Mouse (Mus musculus) ovary, postnatal 14 days (tissue): ENCODE measurements around the gene Nacc1.
A peak's percentile ranks its signal among the peaks of the same experiment; 100 is the strongest.

Experiments used
- DNase-seq: peaks from one replicate; pipeline ENCODE4 v3.0.0; 2022; ENCODE audit warnings: low spot score

Nacc1 gene

GRCm38 (mm10) chr8:84687705-84688100, at the start of gene Nacc1:
Nacc1 (minus strand) TSS chr8:84687862.
- DNase-seq: peak; percentile 78

DNA sequence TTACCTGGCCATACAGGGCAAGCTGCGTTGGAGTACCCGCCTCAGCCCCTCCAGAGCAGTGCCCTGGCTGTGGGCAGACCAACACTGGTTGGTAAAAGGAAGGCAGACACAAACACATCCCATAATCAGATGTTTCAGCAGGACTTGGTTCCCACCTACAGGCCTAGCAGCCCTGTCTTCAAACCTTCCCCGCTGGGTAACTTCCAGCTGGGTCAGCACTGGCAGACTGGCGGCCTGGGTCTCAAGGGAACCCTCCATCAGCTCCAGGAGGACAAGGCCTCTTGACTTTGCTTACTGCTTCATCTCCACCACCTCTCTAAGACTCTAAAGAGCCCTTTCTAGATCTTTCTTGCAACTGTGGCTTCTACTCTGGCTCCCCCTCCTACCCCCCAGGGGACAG, 48.9 kb upstream of the Nacc1 start:
- no peak for DNase-seq

DNA sequence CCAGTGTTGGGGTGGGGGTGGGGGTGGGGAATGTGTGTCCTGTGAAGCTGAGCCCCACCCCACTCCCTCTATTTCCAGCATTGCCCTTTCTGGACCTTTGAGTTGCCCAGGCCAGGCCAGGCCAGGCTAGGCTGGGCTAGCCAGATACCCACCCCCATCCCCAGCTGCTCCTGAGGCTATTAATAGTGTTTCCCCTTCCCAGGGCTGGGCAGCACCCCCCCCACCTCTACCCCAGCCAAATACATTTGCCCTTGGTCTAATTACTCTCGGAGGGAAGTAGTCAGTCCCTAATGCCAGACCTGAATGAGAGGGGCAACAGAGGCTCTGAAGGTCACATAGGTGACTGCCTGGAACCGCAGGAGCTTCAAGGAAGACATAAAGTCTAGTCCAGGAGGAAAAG, 47.9 kb upstream of the Nacc1 start:
- no peak for DNase-seq

DNA sequence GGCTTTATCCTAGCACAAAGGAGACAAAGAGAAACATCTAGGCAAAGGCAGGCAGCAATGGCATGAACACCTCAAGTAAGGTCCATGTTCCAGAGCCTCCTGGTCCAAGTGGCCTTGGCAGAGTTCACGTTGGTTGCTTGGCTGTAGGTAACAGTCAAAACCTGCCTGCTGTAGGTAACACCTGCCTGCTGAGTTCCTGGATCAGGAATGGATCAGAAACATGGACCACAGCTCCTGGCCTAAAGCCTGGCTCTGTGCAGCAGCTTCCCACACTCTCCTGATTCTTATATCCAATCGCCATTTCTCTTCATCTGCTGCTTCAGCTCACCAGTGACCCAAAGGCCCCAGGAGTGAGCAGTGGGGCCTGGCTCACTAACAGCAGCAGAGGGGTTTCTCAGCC, 47.0 kb upstream of the Nacc1 start:
- no peak for DNase-seq

DNA sequence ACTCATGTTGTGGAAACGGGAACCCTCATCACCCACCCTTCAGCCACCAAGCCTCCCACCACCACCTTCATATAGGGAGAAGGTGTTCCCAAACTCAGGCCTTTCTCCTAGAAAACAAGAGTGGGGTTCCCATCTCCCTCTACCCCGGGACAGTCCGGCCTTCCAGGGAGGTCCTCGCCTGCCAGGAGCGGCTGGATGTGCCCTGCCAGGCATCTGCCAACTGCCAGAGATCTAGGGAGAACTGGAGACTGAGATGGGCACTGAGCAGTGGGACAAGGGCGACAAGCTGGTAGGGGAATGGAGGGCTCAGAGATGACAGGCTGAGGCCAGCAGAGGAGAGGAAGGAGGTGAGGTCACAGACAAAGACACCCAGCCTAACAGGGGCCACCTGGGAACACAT, 46.3 kb upstream of the Nacc1 start:
- DNase-seq: no peak

- DNase-seq: no peak
Measured at GRCm38 (mm10) chr8:84732996-84733395, 45.3 kb upstream of the Nacc1 start.

GRCm38 (mm10) chr8:84732545-84732944, 44.9 kb upstream of the Nacc1 start:
- no peak for DNase-seq

GRCm38 (mm10) chr8:84731371-84732177, 43.9 kb upstream of the Nacc1 start:
- no peak for DNase-seq

- no peak for DNase-seq
Measured at GRCm38 (mm10) chr8:84730541-84731370, 43.1 kb upstream of the Nacc1 start.

DNA sequence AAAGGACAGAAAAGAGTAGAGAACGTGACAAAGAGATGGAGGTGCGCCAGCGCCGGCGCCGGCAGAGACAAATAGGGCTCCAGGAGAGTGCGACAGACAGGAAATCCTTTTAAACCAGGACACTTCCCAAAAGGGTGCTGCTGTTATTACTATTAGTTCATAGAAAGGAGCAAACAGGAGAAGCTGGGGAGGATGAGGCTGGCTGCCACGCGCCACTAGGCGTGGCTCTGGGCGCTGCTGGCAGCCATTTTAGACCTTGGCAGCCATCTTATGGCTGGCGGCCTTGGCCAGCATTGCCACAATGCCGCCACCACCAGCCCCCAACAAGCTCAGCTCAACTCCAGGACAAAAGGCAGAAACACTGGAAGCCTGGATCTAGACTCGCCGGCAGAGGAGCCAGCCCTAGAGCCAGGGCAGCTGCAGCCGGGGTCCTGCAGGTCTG, 42.3 kb upstream of the Nacc1 start:
- no peak for DNase-seq

DNA sequence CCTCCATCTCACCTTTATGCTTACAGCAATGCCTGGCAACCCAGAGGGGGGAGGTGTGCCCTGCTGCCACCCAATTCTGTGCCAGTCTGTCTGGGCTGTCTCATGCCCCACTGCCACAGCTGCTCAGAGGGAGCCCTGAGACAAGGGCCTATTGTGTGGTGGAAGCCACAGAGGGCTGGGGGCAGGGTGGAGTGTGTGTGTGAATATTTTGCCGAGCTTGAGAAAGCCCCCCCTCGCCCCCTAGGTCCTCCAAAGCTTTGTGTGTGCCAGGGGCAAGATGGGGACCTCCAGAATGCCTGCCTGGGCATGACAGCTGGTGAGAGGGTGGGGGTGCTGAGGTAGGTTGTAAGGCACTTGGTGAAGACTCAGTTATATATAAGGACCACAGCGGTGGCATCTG, 40.8 kb upstream of the Nacc1 start:
- DNase-seq: no peak

DNA sequence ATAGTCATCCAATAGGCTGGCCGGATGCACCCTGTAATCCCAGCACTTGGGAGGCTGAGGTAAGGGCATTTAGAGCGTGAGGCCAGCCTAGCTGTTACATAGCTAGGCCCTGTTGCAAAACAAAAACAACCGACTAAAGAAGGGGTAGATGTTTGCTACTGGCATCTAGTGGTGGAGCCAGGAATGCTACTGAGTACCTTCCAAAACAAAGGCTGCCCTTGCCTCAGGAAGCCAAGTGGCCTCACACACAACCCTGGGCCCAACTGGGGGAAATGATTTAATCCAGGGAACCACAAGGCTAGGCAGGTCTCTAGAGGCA, 38.2 kb upstream of the Nacc1 start:
- no peak for DNase-seq

- no peak for DNase-seq
Measured at GRCm38 (mm10) chr8:84725246-84725940, 37.7 kb upstream of the Nacc1 start.

- no peak for DNase-seq
Measured at GRCm38 (mm10) chr8:84724683-84725082, 37.0 kb upstream of the Nacc1 start.

DNA sequence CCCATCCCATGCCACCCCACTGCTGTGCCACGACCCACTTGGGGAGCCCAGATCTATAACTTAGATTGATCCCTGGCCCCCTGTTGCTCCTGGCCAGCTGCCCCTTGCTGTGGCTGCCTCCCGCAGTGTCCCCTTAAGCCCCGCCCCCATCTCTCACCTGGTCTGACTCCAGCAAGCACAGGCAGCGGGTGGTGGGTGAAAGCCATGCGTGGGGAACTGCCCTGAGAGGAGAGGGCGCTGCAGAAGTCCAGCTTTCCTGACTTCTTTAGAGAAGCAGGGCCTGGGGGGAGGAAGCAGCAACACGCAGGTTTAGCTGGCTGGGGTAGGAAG, 35.9 kb upstream of the Nacc1 start:
- DNase-seq: no peak

DNA sequence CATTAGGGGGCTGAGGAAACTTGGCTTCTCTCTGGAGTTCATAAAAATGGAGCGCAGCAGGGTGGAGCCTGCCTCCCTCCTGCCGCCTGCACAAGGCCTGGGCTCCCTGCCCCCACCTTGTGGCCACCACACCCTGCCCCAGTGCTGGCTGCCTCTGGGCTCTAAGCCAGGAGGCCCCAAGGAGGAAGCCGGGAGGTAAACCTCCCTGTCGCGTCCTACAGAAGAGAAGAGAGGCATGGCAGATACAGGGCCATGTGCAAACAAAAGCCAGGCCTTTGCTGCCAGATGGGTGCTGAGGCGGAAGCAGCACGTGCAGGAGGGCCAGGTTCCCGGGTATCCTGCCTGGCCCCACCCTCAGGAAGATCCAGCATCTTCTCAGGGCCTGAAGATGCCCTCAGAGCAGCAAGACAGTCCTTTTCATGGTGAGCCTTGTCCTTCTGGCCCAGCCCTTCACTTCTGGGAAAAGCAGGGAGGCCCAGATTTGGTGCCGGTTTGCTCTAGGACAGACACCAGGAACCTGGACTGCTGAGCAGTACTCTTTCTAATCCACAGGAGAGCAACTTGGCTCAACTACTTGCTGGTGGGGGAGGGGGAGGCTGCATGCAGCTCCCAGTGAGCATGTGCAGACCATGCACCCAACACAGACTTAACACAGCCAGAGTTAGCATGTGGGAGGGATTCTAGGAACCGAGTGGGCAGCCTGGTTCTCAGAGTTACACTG, 35.3 kb upstream of the Nacc1 start, which contains the start of gene G430095P16Rik:
Gene G430095P16Rik (plus strand): TSS at position 158 of the 721 bp plus-strand sequence.
- DNase-seq: peak; percentile 74

DNA sequence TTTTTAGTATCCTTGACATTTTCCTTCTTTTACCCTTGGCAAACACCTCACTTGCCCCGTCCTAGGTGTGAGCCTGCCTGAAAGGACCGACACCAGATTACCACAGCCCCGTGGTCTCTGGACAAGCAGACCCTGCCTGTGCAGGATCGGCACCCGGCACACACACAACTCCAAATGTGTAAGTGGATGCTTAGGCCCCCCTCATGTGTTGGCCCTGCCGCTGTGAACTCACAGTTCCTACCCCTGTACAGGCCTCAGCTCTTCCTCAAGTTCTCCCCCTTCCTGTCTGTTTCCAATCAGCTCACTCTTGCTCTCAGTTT, 34.8 kb upstream of the Nacc1 start:
- no peak for DNase-seq

DNA sequence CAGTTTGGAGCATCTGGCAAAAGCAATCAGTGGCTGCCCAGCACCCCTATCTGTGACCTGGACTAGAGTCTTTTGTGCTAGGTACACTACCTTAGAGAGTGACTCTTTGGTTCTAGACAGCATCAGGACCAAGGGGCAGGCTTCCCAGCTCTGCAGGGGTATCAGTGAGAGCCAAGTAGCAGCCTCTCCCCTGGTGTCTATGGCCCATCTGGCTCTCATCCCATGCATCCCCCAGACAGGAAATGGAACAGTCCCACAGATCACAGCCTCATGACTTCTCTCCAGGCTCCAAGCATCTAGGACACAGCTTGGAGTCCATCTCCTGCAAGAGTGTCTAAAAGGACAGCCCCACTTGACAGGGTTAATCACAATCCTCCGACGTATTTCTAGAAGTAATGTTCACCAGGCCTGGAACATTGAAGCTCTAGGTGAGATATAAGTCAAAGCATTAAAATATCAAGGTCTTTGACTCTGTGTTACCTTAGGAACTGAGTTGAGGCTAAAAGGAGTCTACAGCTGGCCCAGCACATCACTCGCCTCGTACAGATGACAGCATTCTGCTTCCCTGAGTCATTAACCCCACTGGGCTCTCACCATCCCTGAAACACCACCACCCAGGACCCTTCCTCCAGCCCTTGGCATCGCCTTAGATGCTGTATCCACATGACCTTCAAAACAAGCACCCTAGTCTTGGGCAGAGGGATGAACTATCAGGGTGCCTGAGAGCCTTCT, 31.5 kb upstream of the Nacc1 start:
- DNase-seq: no peak

GRCm38 (mm10) chr8:84718476-84718875, 30.8 kb upstream of the Nacc1 start:
- DNase-seq: no peak

- DNase-seq: no peak
Measured at GRCm38 (mm10) chr8:84716790-84717189, 29.1 kb upstream of the Nacc1 start.

DNA sequence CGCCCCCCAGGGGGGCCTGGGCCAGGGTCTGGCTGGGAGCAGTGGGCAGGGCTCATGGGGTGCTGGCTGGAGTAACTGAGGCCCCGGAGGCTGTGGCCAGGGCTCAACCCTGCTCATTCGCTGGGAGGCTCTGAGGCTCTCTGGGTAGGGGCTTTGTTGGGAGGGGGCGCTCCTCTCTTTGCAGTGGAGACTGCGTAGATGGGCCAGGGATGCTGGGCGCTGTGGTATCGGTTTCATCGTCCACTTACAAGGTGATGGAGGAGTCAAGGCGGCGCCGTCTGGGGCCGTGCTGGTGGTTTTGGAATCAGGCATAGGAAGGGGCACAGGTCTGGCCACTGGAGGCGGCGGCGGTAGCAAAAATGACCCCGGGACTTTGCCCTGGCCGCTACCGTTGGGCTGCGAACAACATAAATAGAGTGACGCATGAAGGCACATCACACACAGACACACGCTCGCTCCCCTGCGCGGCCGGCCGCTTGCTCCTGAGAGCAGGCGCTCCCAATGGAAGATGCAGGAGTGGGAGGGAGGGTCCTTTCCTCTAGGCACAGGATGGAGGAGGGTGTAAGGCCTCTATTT, 28.3 kb upstream of the Nacc1 start:
- no peak for DNase-seq
